Mouse (Mus musculus): ENCODE data around the gene Aanat. TPM values are rescaled to one million over a fixed set of nuclear protein-coding genes. Genes with fewer than 3 reads are reported as not detected.

Aanat gene
- polyA plus RNA-seq, 1 experiment from 2014 or later, result 0.28 TPM

- 52% methylated on average over 11 of the region's 11 CpGs for WGBS
- no peak overlapping the region; the same call in 1 of the 2 replicates for H3K27ac ChIP-seq (replicated peaks; ENCODE audit: low read depth, low read length)
- H3K4me1 ChIP-seq (ENCODE audit: control insufficient read depth, insufficient read depth, low read length), result peaks cover 56% of the 10 kb centered on the region
These were observed 59.9 kb downstream of the Aanat start for GRCm38 (mm10) chr11:116646136-116646535.

GRCm38 (mm10) chr11:116646771-116647170 is 60.5 kb downstream of the Aanat start:
- Histone ChIP-seq H3K36me3 (ENCODE audit: control insufficient read depth, insufficient read depth, low read length) (no peaks in the 10 kb centered on the region), H3K4me1 (ENCODE audit: control insufficient read depth, insufficient read depth, low read length) (peaks cover 58% of the 10 kb centered on the region), H3K4me3 (ENCODE audit: low read depth, low read length) (no peak overlapping the region), H3K27ac (replicated peaks; ENCODE audit: low read depth, low read length) (no peak overlapping the region; the same call in 1 of the 2 replicates), H3K4me2 (ENCODE audit: low read depth, severe bottlenecking) (no peak overlapping the region), H3K9me3 (ENCODE audit: control insufficient read depth, low read length) (no peaks in the 10 kb centered on the region), H3K27me3 (ENCODE audit: control insufficient read depth, insufficient read depth, low read length) (no peaks in the 10 kb centered on the region), H3K9ac (ENCODE audit: low read length) (no peak overlapping the region)
- DNase-seq (ENCODE audit: low spot score) (no peak), ATAC-seq (ENCODE audit: insufficient number of reproducible peaks, low FRiP score, low TSS enrichment, low read depth) (no peak)
- 81% methylated on average over 7 of the region's 7 CpGs for WGBS

More at GRCm38 (mm10) chr11:116646136-116646535, 59.9 kb downstream of the Aanat start:
- DNase-seq (ENCODE audit: low spot score) (no peak), ATAC-seq (ENCODE audit: insufficient number of reproducible peaks, low FRiP score, low TSS enrichment, low read depth) (no peak)
- H3K9me3 ChIP-seq (ENCODE audit: control insufficient read depth, low read length), result no peaks in the 10 kb centered on the region
- no peak overlapping the region for H3K9ac ChIP-seq (ENCODE audit: low read length)
- H3K4me2 ChIP-seq (ENCODE audit: low read depth, severe bottlenecking), result no peak overlapping the region
- no peaks in the 10 kb centered on the region for H3K36me3 ChIP-seq (ENCODE audit: control insufficient read depth, insufficient read depth, low read length)
- no peak overlapping the region for H3K4me3 ChIP-seq (ENCODE audit: low read depth, low read length)
- H3K27me3 ChIP-seq (ENCODE audit: control insufficient read depth, insufficient read depth, low read length), result no peaks in the 10 kb centered on the region

Other genes starting within 250 kb of the Aanat start
- gene Rnf157, start 173.4 kb upstream of the Aanat start, polyA plus RNA-seq (2014; fragmentation: Nextera tagmentation; extraction: Ambion mirVana), result 20.8 and 23.2 TPM in 2 replicates
- gene Ubald2, start 152.3 kb upstream of the Aanat start, polyA plus RNA-seq (2014; fragmentation: Nextera tagmentation; extraction: Ambion mirVana), result 82.3 and 85.4 TPM in 2 replicates
- gene Qrich2, start 120.2 kb upstream of the Aanat start, polyA plus RNA-seq (2014; fragmentation: Nextera tagmentation; extraction: Ambion mirVana), result 0.20 and 0.37 TPM in 2 replicates
- 183 and 193 TPM in 2 replicates for gene Prpsap1, start 92.2 kb upstream of the Aanat start, polyA plus RNA-seq (2014; fragmentation: Nextera tagmentation; extraction: Ambion mirVana)
- gene Sphk1, start 55.5 kb upstream of the Aanat start, polyA plus RNA-seq (2014; fragmentation: Nextera tagmentation; extraction: Ambion mirVana), result 1.3 and 1.9 TPM in 2 replicates
- 19.4 and 24.1 TPM in 2 replicates for gene Ube2o, start 5.0 kb upstream of the Aanat start, polyA plus RNA-seq (2014; fragmentation: Nextera tagmentation; extraction: Ambion mirVana)
- 3.1 and 3.9 TPM in 2 replicates for gene Rhbdf2, start 40.6 kb downstream of the Aanat start, polyA plus RNA-seq (2014; fragmentation: Nextera tagmentation; extraction: Ambion mirVana)
- gene Prcd, start 67.1 kb downstream of the Aanat start, polyA plus RNA-seq (2014; fragmentation: Nextera tagmentation; extraction: Ambion mirVana), result 0.95 and 0.97 TPM in 2 replicates
- 2.3 and 2.8 TPM in 2 replicates for gene Cygb, start 67.9 kb downstream of the Aanat start, polyA plus RNA-seq (2014; fragmentation: Nextera tagmentation; extraction: Ambion mirVana)
- gene St6galnac1, start 189.1 kb downstream of the Aanat start, polyA plus RNA-seq (2014; fragmentation: Nextera tagmentation; extraction: Ambion mirVana), result not detected in 2 replicates
- 12.4 and 14.2 TPM in 2 replicates for gene Mxra7, start 241.6 kb downstream of the Aanat start, polyA plus RNA-seq (2014; fragmentation: Nextera tagmentation; extraction: Ambion mirVana)

Measured in limb, embryonic 11.5 days (tissue).